Mouse (Mus musculus): ENCODE results near the gene Reep3. TPM values are rescaled to one million over a fixed set of nuclear protein-coding genes. Genes with fewer than 3 reads are reported as not detected.

Reep3 gene
- polyA plus RNA-seq, 1 experiment, result 13.2 TPM

- Histone ChIP-seq H3K4me3 (ENCODE audit: control insufficient read depth, insufficient read depth, low read length) (no peak overlapping the region), H3K36me3 (ENCODE audit: control insufficient read depth, insufficient read depth, low read length) (no peaks in the 10 kb centered on the region), H3K27ac (ENCODE audit: control insufficient read depth, insufficient read depth, low read length) (no peak overlapping the region), H3K27me3 (ENCODE audit: control insufficient read depth, insufficient read depth, low read length) (no peaks in the 10 kb centered on the region), H3K4me1 (replicated peaks; ENCODE audit: control insufficient read depth, insufficient read depth, low read length) (no peaks in the 10 kb centered on the region)
- TF ChIP-seq POLR2A (IDR thresholded peaks at IDR 0.05; ENCODE audit: control insufficient read depth, extremely low read depth, insufficient read depth, low read length, poor library complexity), result no peak
- no peak for TF ChIP-seq CTCF (IDR thresholded peaks at IDR 0.05; ENCODE audit: borderline replicate concordance, control insufficient read depth, extremely low read depth, insufficient read depth, low read length, poor library complexity)
- WGBS, result 92% methylated on average over 4 of the region's 4 CpGs
- DNase-seq, result no peak
Measured at GRCm38 (mm10) chr10:66974417-66974816, 122.3 kb downstream of the Reep3 start.

DNA sequence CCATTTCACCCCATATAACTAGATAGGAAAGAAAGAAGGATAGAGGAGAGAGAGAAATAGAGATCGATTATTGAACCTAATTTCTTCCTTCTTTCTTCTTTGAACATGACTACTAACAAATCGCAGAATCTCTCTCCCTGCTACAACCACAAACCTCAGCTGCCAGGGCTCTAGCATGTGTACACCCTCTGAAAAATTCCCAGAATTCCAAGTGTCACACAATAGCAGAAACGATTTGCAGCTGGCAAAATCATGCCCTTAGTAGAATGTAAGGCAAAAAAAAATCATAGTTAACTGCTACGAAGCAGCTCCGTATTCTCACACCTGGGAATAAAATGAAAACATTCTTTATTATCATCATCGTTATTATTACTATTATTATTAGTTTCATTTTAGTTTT lies 122.9 kb downstream of the Reep3 start:
- Histone ChIP-seq H3K36me3 (ENCODE audit: control insufficient read depth, insufficient read depth, low read length) (no peaks in the 10 kb centered on the region), H3K27ac (ENCODE audit: control insufficient read depth, insufficient read depth, low read length) (no peak overlapping the region), H3K4me1 (replicated peaks; ENCODE audit: control insufficient read depth, insufficient read depth, low read length) (no peaks in the 10 kb centered on the region), H3K4me3 (ENCODE audit: control insufficient read depth, insufficient read depth, low read length) (no peak overlapping the region), H3K27me3 (ENCODE audit: control insufficient read depth, insufficient read depth, low read length) (no peaks in the 10 kb centered on the region)
- no peak for DNase-seq
- TF ChIP-seq CTCF (IDR thresholded peaks at IDR 0.05; ENCODE audit: borderline replicate concordance, control insufficient read depth, extremely low read depth, insufficient read depth, low read length, poor library complexity), result no peak
- TF ChIP-seq POLR2A (IDR thresholded peaks at IDR 0.05; ENCODE audit: control insufficient read depth, extremely low read depth, insufficient read depth, low read length, poor library complexity), result no peak
- 75% methylated on average over 6 of the region's 6 CpGs for WGBS

- 89% methylated on average over 2 of the region's 2 CpGs for WGBS
- TF ChIP-seq POLR2A (IDR thresholded peaks at IDR 0.05; ENCODE audit: control insufficient read depth, extremely low read depth, insufficient read depth, low read length, poor library complexity) (no peak), CTCF (IDR thresholded peaks at IDR 0.05; ENCODE audit: borderline replicate concordance, control insufficient read depth, extremely low read depth, insufficient read depth, low read length, poor library complexity) (no peak)
- no peaks in the 10 kb centered on the region for H3K4me1 ChIP-seq (replicated peaks; ENCODE audit: control insufficient read depth, insufficient read depth, low read length)
Measured at GRCm38 (mm10) chr10:66973274-66973673, 123.5 kb downstream of the Reep3 start.

GRCm38 (mm10) chr10:66970336-66971115 lies 126.2 kb downstream of the Reep3 start:
- H3K27ac ChIP-seq (ENCODE audit: control insufficient read depth, insufficient read depth, low read length), result no peak overlapping the region
- no peaks in the 10 kb centered on the region for H3K27me3 ChIP-seq (ENCODE audit: control insufficient read depth, insufficient read depth, low read length)
- no peaks in the 10 kb centered on the region for H3K36me3 ChIP-seq (ENCODE audit: control insufficient read depth, insufficient read depth, low read length)
- no peaks in the 10 kb centered on the region for H3K4me1 ChIP-seq (replicated peaks; ENCODE audit: control insufficient read depth, insufficient read depth, low read length)
- no peak for DNase-seq
- WGBS, result 94% methylated on average over 23 of the region's 23 CpGs
- TF ChIP-seq POLR2A (IDR thresholded peaks at IDR 0.05; ENCODE audit: control insufficient read depth, extremely low read depth, insufficient read depth, low read length, poor library complexity) (no peak), CTCF (IDR thresholded peaks at IDR 0.05; ENCODE audit: borderline replicate concordance, control insufficient read depth, extremely low read depth, insufficient read depth, low read length, poor library complexity) (no peak)
- H3K4me3 ChIP-seq (ENCODE audit: control insufficient read depth, insufficient read depth, low read length), result no peak overlapping the region

More at GRCm38 (mm10) chr10:66973274-66973673, 123.5 kb downstream of the Reep3 start:
- Histone ChIP-seq H3K36me3 (ENCODE audit: control insufficient read depth, insufficient read depth, low read length) (no peaks in the 10 kb centered on the region), H3K27me3 (ENCODE audit: control insufficient read depth, insufficient read depth, low read length) (no peaks in the 10 kb centered on the region), H3K4me3 (ENCODE audit: control insufficient read depth, insufficient read depth, low read length) (no peak overlapping the region), H3K27ac (ENCODE audit: control insufficient read depth, insufficient read depth, low read length) (no peak overlapping the region)
- DNase-seq, result no peak

GRCm38 (mm10) chr10:66969581-66969980 lies 127.2 kb downstream of the Reep3 start:
- Histone ChIP-seq H3K27me3 (ENCODE audit: control insufficient read depth, insufficient read depth, low read length) (no peaks in the 10 kb centered on the region), H3K27ac (ENCODE audit: control insufficient read depth, insufficient read depth, low read length) (no peak overlapping the region), H3K4me1 (replicated peaks; ENCODE audit: control insufficient read depth, insufficient read depth, low read length) (no peaks in the 10 kb centered on the region), H3K36me3 (ENCODE audit: control insufficient read depth, insufficient read depth, low read length) (no peaks in the 10 kb centered on the region), H3K4me3 (ENCODE audit: control insufficient read depth, insufficient read depth, low read length) (no peak overlapping the region)
- WGBS, result 86% methylated on average over 2 of the region's 2 CpGs
- no peak for TF ChIP-seq CTCF (IDR thresholded peaks at IDR 0.05; ENCODE audit: borderline replicate concordance, control insufficient read depth, extremely low read depth, insufficient read depth, low read length, poor library complexity)
- no peak for TF ChIP-seq POLR2A (IDR thresholded peaks at IDR 0.05; ENCODE audit: control insufficient read depth, extremely low read depth, insufficient read depth, low read length, poor library complexity)
- DNase-seq, result no peak

- no peaks in the 10 kb centered on the region for H3K27me3 ChIP-seq (ENCODE audit: control insufficient read depth, insufficient read depth, low read length)
- H3K27ac ChIP-seq (ENCODE audit: control insufficient read depth, insufficient read depth, low read length), result no peak overlapping the region
- no peaks in the 10 kb centered on the region for H3K4me1 ChIP-seq (replicated peaks; ENCODE audit: control insufficient read depth, insufficient read depth, low read length)
- H3K36me3 ChIP-seq (ENCODE audit: control insufficient read depth, insufficient read depth, low read length), result no peaks in the 10 kb centered on the region
- 95% methylated on average over 5 of the region's 5 CpGs for WGBS
- no peak for DNase-seq
- no peak for TF ChIP-seq POLR2A (IDR thresholded peaks at IDR 0.05; ENCODE audit: control insufficient read depth, extremely low read depth, insufficient read depth, low read length, poor library complexity)
- H3K4me3 ChIP-seq (ENCODE audit: control insufficient read depth, insufficient read depth, low read length), result no peak overlapping the region
Measured at GRCm38 (mm10) chr10:66969081-66969480, 127.7 kb downstream of the Reep3 start.

GRCm38 (mm10) chr10:66968541-66968940 lies 128.2 kb downstream of the Reep3 start:
- H3K4me3 ChIP-seq (ENCODE audit: control insufficient read depth, insufficient read depth, low read length), result no peak overlapping the region
- 92% methylated on average over 4 of the region's 4 CpGs for WGBS
- no peaks in the 10 kb centered on the region for H3K36me3 ChIP-seq (ENCODE audit: control insufficient read depth, insufficient read depth, low read length)
- DNase-seq, result no peak
- no peaks in the 10 kb centered on the region for H3K4me1 ChIP-seq (replicated peaks; ENCODE audit: control insufficient read depth, insufficient read depth, low read length)
- TF ChIP-seq CTCF (IDR thresholded peaks at IDR 0.05; ENCODE audit: borderline replicate concordance, control insufficient read depth, extremely low read depth, insufficient read depth, low read length, poor library complexity) (no peak), POLR2A (IDR thresholded peaks at IDR 0.05; ENCODE audit: control insufficient read depth, extremely low read depth, insufficient read depth, low read length, poor library complexity) (no peak)
- no peak overlapping the region for H3K27ac ChIP-seq (ENCODE audit: control insufficient read depth, insufficient read depth, low read length)
- H3K27me3 ChIP-seq (ENCODE audit: control insufficient read depth, insufficient read depth, low read length), result no peaks in the 10 kb centered on the region
